Mouse (Mus musculus) embryonic fibroblast, embryonic 13.5 days (primary cell): ENCODE measurements around the gene Folr2.

Experiments used
- CTCF ChIP-seq: IDR thresholded peaks from 2 replicates; pipeline ENCODE4 v1.5.1; 2011; ENCODE audit warnings: mild to moderate bottlenecking, control low read depth, low read length, moderate library complexity, borderline replicate concordance; ENCODE audit not compliant: insufficient read depth
- POLR2A ChIP-seq: IDR thresholded peaks from 2 replicates; pipeline ENCODE4 v1.6.1; 2011; ENCODE audit warnings: low read depth, mild to moderate bottlenecking, control low read depth, low read length, moderate library complexity

- no peak for TF ChIP-seq CTCF
- no peak for TF ChIP-seq POLR2A
These were observed 29.3 kb upstream of the Folr2 start for GRCm38 (mm10) chr7:101886274-101886673.
